Mouse (Mus musculus) neural tube, embryonic 10.5 days (tissue): ENCODE results near the gene Acat3.
"Not testable (repeated sequence)": the region's sequence is repeated elsewhere in the genome, so short reads cannot be mapped to it uniquely, and the experiment has no call there.

Source experiments
- DNase-seq: peaks from one replicate; pipeline ENCODE4 v3.0.0-alpha.2; 2017; ENCODE audit warnings: low spot score; ENCODE audit errors: extremely low spot score

The Acat3 gene

DNA sequence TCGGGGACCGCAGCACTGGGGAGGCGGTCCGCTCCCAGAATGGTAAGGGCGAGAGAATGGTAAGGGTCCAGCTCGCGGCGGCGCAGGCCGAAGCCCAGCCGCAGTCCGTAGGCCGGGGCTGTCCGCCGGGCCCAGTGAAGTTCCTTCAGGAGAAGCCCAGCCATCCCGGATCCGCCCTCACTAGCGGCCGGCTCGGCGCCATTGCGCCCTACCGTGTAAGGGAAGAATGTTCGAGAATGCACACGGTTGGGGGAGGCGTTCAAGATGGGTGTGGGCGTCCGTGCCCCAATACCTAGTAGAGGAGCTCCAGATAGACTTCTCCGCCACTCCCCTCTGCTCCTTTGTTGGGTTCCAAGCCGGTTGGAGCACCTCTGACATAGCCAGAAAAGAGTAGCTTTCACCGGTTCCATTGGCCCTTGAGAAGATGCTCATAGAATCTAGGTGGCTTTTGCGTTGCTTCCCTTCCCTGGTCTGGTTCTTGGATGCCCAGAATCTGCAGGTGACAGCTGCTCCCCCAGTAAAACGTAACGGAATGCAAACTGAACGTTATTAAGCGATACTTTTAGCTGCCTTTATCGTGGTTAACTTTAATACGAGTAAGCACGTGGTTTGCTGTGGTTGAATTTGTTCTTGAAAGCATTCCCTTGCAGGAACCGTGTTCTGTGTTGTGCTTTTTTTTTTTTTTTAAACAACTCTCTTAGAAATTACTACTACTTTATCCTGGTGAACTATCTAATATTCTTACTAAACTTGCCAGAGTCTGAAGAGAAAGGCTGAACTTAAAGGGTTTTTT is 23.6 kb downstream of the Acat3 start:
- DNase-seq: no peak

DNA sequence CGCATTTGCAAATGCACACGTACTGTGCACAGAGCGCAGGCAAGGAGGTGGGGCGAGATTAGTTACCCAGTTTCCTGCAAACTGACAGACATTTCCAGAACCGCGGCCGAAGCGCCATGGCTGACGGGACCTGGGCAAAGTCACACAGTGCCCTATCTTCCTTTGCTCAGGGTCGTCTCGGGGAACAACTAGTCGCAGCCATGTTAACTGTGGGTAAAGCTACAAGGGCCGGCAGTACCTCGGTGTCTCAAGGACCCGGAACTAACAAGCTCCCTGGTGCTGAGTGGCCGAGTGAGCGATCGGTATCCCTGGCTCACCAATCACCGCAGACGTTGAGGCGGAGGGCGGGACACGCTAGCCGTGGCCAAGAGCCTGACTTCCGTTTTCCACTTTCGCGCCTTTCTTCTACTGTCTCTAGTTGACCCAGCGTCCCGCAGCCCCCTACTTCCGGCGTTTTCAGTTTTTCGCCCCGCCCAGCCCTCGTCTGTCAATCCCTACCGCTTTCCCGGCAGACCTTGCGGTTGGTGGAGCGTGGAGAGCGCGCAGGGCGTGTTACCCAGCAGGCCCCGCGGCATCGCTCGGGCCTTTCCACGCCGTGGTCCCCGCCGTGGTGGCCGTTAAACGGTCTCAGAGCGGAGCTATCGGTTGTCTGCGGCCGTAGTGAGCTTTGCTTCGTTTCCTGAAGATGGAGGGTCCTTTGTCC is 24.4 kb downstream of the Acat3 start, which contains the start of gene Mrpl18:
Gene Mrpl18, minus strand, starts transcription at position 465 of the 703 bp plus-strand sequence.
- DNase-seq: peak; percentile 99

GRCm38 (mm10) chr17:12915488-12915880 is 24.9 kb downstream of the Acat3 start, which contains the start of gene Tcp1:
Gene Tcp1, plus strand, starts transcription at chr17:12915701.
- DNase-seq: no peak

DNA sequence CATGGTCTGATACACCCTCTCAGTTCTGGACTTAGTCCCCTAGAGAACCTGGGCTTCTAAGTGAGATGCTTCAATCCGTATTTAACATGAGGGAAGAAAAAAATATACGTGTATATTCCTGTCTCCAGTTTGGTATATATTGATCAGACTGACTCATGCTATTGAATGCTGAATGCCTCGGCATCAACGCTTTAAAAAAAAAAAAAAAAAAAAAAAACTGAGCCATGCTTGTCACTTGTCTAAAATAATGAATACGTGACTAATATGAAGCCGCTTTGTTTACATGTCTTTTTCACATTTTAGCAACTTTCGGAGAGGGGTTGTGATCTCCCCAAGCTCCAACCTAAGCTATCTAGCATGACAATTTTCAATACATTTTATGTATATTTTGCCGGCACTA is 30.0 kb downstream of the Acat3 start:
- no peak for DNase-seq

DNA sequence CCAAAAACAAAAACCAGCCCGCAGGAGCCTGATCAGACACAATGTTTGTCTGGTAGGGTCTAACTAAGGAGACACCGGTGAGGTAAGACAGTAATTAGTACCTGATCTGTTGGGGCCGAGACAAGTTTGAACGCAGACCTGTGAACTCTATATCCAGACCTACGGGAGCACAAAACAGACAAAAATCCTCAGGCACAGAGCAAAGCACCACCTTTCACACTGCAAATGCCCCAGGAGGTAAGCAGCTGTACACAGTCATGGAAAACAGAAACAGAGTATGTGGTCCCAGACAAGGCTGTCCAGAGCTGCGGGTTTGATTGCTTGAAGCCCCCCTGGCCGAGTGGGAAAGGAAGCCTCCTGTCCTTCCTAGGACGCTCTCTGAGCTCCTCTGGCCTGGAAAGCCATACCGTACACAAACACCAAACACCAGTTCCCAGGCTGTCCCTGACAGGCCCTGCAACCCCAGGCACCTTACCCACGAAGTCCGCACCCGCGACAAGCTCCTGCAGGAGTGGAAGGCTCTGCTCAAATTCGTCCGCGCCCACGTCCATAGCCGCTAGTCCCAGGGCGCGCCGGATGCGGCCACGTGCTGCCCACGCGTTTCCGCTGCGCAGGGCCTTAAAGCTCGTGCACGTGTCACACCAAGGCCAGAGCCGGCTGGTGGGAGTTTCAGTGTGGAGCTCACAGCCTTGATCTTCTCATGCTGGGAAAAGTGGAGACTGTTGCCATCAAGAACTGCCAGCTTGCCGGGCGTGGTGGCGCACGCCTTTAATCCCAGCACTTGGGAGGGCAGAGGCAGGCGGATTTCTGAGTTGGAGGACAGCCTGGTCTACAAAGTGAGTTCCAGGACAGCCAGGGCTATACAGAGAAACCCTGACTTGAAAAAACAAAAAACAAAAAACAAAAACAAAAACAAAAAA is 30.8 kb downstream of the Acat3 start, which contains the start of gene Pnldc1:
Gene Pnldc1, minus strand, starts transcription at position 870 of the 920 bp plus-strand sequence.
- DNase-seq: no peak

GRCm38 (mm10) chr17:12906436-12906835 is 34.0 kb downstream of the Acat3 start:
- DNase-seq: no peak

DNA sequence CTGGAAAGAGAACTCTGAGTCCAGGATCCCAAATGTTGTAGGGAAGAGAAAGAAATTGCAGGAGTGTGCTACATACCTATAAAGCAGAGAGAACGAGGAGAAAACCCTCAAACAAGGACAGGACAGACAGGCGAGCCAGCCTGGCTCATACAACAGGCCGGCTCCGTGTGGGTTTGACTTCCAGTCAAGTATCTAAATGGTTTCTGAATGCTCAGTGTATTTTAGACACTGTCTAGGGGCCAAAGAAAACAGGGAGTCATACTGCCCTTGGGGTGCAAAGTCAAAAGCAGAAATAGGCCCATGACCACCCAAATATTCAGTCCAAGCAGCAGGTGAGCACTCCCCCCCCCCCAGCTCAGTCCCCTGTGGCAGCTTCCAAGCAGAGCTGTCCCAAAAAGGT is 34.6 kb downstream of the Acat3 start:
- no peak for DNase-seq

DNA sequence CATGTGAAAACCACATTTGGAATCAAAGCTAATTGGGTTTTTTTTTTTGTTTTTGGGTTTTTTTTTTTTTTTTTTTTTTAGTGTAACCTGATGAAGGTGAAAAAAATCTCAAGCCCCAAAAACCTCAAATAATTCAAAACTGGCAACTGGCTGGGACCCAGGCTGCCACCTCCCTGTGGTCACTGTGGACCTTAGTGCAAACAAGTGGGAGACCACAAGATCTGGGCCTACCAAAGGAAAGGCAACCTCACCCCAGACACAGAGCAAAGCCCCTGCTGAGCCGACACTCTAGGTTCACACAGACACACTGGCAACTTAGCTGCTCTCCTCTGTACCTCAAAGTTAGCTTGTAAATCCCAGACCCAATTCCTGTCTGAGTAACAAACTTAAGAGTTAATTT is 36.1 kb downstream of the Acat3 start:
- no peak for DNase-seq

DNA sequence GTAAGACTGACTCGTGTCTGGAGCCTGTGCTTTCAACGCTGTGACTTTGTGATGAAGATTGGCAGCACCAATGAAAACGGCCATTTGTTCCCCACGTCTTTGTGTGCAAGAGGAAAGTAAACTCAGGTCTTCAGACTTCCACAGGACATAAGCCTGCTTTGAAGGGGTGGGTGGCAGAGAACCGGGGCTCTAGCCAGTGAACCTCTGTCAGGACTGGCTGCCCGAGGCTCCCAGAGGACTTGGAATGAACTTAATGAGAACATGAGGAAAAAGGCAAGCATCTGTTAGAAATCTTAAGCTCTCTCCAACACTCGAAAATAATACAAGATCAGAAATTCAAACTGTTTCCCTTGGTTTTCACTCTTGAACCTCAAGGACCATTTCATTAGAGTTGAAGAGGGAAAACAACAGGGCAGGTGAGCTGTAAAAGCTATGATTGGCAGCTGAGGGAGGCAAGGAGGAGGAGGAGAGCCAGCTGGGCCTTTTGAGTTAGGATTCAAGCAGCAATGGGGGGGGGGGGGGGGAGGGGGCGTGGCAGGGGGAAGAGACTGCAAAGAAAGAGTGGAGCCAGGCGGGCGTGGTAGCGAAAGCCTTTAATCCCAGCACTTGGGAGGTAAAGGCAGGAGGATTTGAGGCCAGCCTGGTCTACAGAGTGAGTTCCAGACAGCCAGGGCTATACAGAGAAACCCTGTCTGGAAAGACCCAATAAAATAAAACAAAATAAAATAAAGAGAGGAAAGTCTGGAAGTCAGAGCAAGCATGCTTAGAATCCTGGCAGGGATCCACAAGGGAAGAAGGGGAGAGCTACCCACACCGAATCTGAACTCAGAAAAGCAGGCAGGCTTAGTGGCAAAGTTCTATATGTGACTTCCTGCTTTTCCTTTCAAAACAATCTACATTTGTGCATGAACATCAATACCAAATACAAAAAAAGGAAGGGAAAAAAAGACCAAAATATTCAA is 36.7 kb downstream of the Acat3 start:
- DNase-seq: no peak

- DNase-seq: no peak
Measured at GRCm38 (mm10) chr17:12902291-12902690, 38.1 kb downstream of the Acat3 start.

GRCm38 (mm10) chr17:12898607-12899006 is 41.8 kb downstream of the Acat3 start:
- not testable (repeated sequence) for DNase-seq

GRCm38 (mm10) chr17:12897674-12898073 is 42.7 kb downstream of the Acat3 start:
- no peak for DNase-seq

- DNase-seq: no peak
Measured at GRCm38 (mm10) chr17:12892033-12892432, 48.4 kb downstream of the Acat3 start.

- no peak for DNase-seq
Measured at GRCm38 (mm10) chr17:12891054-12891453, 49.3 kb downstream of the Acat3 start.

DNA sequence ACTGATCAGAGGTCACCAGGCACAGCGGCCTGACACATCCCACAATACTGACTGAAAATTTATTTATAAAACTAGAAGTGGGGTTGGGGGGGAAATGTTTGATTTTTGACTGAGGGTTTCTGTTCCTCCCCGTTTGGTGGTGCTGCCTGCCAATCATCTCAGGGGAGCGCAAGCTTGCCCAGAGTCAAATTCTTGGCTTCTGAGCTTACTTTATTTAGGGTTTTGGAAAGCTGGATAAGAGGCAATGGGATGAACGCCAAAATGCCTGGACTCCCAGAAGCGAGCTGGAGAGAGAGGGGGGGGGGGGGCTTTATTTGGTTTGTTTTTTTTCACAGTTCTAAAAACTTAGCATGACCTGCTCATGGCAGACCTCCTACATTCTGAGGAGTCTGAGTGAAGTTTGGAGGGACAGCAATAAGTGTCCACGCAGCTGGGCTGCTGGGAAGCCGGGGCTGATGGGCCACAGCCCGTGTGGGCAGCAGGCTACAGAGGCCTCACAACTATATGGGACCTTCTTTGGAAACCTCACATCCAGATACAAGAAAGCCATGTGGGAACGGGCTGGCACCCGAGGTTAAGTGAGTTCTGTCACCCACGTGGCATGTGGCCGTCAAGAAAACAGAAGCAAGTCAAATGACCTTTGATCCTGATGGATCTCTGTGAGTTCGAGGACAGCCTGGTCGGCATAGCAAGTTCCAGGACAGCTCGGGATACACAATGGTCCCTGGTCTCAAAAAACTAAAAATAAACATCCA is 53.2 kb downstream of the Acat3 start:
- DNase-seq: no peak

- no peak for DNase-seq
Measured at GRCm38 (mm10) chr17:12886620-12887019, 53.8 kb downstream of the Acat3 start.

DNA sequence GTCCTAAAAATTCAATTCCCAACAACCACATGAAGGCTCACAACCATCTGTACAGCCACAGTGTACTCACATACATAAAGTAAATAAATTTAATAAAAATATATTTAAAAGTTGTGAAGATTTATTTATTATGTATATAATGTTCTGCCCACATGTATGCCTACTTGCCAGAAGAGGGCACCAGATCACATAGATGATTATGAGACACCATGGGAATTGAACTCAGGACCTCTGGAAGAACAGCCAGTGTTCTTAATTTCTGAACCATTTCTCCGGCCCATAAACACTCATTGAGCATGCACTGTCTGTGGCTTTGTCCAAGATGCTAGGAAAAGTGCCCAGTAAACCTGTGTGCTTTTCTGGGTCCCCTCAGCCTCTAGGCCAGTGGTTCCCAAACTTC is 59.2 kb downstream of the Acat3 start:
- DNase-seq: no peak

DNA sequence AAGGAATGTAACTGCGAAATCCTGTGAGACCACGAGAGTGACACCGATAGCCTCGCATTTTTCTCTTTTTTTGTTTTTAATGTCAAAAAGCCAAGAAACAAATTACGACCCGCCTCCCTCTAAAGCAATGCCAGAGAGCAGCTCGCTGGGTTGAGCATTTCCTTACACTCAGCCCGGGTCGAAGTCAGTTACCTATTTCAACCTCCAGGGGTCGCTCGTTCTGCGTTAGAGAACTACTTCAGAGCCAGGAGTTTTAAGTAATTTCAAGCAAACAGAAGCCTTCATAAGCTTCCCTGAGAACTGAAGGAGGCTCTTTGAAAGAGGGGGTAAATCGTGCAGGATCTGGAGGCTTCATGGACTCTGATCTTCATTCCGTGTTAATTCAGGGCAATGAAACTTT is 60.2 kb downstream of the Acat3 start:
- peak; percentile 75 for DNase-seq

DNA sequence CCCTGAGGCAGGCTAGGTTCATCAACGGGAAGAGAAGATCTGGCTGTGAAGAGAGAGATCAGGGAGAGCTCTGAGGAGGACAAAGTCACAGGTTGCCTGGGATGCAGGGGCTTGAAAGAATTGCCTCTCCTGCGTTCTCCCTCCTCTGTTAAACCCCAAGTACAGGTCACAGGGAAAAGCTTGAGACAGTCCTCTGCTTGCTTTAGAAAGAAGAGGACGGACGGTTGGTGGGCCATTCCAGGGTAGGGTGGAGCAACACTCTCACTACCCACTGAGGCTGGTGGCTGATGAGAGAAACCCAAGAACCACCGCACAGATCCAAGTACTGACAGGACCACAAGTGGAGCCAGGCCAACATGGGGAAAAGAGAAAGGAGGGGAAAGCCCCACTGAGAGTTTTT is 64.7 kb downstream of the Acat3 start, which contains the start of gene Mrgprh:
Gene Mrgprh, plus strand, starts transcription at position 301 of the 400 bp plus-strand sequence.
- no peak for DNase-seq
